Mouse (Mus musculus) liver, postnatal 0 days (tissue): Measurements from ENCODE around the gene Wnt2b.

Source experiments
- CTCF ChIP-seq: sonication (generic); IDR thresholded peaks from 2 replicates; pipeline ENCODE4 v1.5.1; 2016; ENCODE audit warnings: antibody characterized with exemption, low read depth
- EP300 ChIP-seq: IDR thresholded peaks from 2 replicates; pipeline ENCODE4 v1.6.1; 2016; ENCODE audit warnings: antibody characterized with exemption, low read depth, mild to moderate bottlenecking

- TF ChIP-seq CTCF, result no peak
- TF ChIP-seq EP300, result no peak
Measured at GRCm38 (mm10) chr3:105003960-105004463, 42.3 kb upstream of the Wnt2b start.
